Mouse (Mus musculus) olfactory bulb, adult 2 months (tissue): ENCODE results near the gene Gcg.

Experiments
- CTCF ChIP-seq: fragments of 200-500 bp; IDR thresholded peaks from 2 replicates; pipeline ENCODE4 v1.5.1; 2012; ENCODE audit warnings: low read depth, mild to moderate bottlenecking, low read length, moderate library complexity; ENCODE audit not compliant: insufficient read depth
- POLR2A ChIP-seq: fragments of 200-500 bp; IDR thresholded peaks from 2 replicates; pipeline ENCODE4 v1.6.1; 2012; ENCODE audit warnings: mild to moderate bottlenecking, low read depth, low read length, moderate library complexity; ENCODE audit not compliant: insufficient read depth

DNA sequence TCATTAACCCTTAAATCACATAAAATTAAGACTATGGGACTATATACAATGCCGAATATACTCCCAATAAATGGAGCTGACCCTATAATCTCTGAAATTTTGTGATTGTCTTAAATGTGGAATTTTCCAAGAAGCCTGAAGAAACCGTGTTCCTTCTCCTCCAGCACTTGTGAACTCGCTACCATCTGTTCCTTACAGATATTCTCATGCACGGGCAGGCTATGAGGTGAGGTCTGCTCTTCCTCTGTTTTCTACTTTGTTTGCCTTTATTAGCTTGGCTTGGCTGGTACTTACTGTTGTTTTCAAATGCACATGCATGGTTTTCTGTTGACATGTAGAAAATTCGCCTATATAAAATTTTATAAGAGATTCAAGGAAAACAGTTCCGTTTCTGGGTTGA is 31.0 kb upstream of the Gcg start:
- TF ChIP-seq POLR2A = no peak
- TF ChIP-seq CTCF = no peak
